Mouse (Mus musculus): ENCODE measurements at regions not wholly inside any gene's neighbourhood (a gene's known extent, or its start where the extent isn't known, plus 50 kb on each side); places are given as distances from the start of the nearest gene placed in this dataset.

DNA sequence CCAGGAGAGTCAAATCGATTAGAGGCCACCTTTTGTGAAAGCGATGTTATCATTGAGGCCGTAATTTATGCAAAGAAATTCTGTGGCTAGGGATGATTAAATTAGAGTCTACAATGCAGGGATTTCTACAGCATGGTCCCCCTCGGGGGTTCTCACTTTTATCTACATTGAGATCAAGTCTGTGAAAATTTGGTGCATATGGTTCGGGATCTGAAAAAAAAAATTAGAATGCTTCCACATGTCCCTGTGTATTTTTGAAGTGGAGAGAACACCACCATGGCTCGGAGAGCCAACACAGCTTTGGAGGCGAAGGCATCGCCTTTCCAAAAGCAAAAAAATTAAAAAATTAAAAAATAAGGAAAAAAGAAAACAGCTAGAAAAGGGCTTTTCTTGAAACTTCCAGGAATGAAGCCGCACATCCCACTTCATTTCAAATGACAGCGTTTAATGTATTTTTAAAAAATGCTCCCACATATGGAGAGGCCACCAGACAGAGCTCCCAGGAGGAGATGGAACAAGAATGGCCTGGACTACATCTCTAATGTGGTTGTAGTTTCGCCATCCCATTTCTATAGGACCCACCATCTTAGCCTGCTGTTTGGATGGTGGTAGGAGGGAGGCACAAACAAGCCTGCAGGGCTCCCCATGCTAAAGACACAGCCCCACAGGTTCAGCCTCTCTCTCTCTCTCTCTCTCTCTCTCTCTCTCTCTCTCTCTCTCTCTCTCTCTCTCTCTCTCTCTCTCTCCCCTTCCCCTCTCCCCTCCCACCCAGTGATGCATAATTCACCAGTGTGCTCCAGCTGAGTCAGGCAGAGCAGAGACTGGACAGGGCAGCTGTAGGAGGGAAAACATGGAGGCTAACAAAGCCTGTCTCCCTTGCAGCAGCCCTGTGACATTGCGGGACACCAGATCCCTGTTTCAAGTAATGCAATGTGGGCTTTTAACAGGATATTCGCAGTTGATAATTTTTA, 203.4 kb downstream of the Sox11 start:
- WGBS (ENCODE audit: insufficient replicate concordance) = 61% methylated on average over 13 of the region's 13 CpGs
- ATAC-seq (ENCODE audit: insufficient read depth) (no peak), DNase-seq (ENCODE audit: low read depth in 3 of 3, low spot score in 3 of 3) (no peak)
- Histone ChIP-seq H3K27me3 (ENCODE audit: control insufficient read depth, insufficient read depth, low read length) (no peaks in the 10 kb centered on the region), H3K4me2 (ENCODE audit: low read depth) (no peak overlapping the region), H3K4me1 (replicated peaks; ENCODE audit: control insufficient read depth in 2 of 2, insufficient read depth in 2 of 2, low read length in 1 of 2) (no peaks in the 10 kb centered on the region), H3K4me3 (ENCODE audit: insufficient read depth in 1 of 2, low read depth in 2 of 2, low read length in 2 of 2) (no peak overlapping the region), H3K27ac (no peak overlapping the region), H3K9me3 (ENCODE audit: control insufficient read depth, low read length) (no peaks in the 10 kb centered on the region), H3K9ac (replicated peaks) (no peak overlapping the region), H3K36me3 (replicated peaks; ENCODE audit: control insufficient read depth, insufficient read depth, low read depth) (no peaks in the 10 kb centered on the region)
- TF ChIP-seq CTCF (IDR thresholded peaks at IDR 0.05; ENCODE audit: low read depth) = no peak
- TF ChIP-seq EP300 (IDR thresholded peaks at IDR 0.05; ENCODE audit: low read depth) = no peak

DNA sequence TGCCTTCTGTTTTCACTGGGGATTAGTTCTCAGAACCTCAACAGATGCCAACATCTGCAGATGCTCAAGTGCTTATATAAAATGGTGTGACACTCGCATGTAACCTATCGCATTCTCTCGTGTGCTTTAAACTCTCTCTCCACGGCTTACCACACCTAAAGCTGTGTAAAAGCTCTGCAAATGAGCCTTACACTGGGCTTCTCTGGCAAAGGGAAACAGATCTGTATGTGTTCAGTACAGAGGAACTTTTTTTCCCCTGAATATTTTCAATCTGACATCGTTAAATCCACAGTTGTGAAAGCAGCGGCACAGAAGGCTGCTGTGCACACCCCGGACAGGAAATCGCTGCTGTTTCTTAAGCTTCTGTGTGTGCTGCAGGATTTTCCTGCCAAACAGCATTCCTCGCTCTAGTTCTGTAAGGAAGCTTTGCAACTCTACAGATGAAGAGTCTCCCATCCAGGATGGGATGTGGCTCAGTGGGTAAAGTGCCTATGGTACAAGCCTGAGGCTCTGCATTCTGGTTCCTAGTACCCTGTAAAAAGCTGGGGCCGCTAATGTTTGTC, 206.3 kb downstream of the Sox11 start:
- no peak for ATAC-seq (ENCODE audit: insufficient read depth)
- H3K9ac ChIP-seq (replicated peaks) = no peak overlapping the region
- H3K4me3 ChIP-seq (ENCODE audit: insufficient read depth in 1 of 2, low read depth in 2 of 2, low read length in 2 of 2) = no peak overlapping the region
- H3K27me3 ChIP-seq (ENCODE audit: control insufficient read depth, insufficient read depth, low read length) = no peaks in the 10 kb centered on the region
- DNase-seq (ENCODE audit: low read depth in 3 of 3, low spot score in 3 of 3) = no peak
- TF ChIP-seq CTCF (IDR thresholded peaks at IDR 0.05; ENCODE audit: low read depth) = no peak
- no peak for TF ChIP-seq EP300 (IDR thresholded peaks at IDR 0.05; ENCODE audit: low read depth)
- H3K4me1 ChIP-seq (replicated peaks; ENCODE audit: control insufficient read depth in 2 of 2, insufficient read depth in 2 of 2, low read length in 1 of 2) = no peaks in the 10 kb centered on the region
- no peaks in the 10 kb centered on the region for H3K36me3 ChIP-seq (replicated peaks; ENCODE audit: control insufficient read depth, insufficient read depth, low read depth)
- 48% methylated on average over 10 of the region's 10 CpGs for WGBS (ENCODE audit: insufficient replicate concordance)
- no peaks in the 10 kb centered on the region for H3K9me3 ChIP-seq (ENCODE audit: control insufficient read depth, low read length)
- no peak overlapping the region for H3K27ac ChIP-seq
- no peak overlapping the region for H3K4me2 ChIP-seq (ENCODE audit: low read depth)

- Histone ChIP-seq H3K4me1 (replicated peaks; ENCODE audit: control insufficient read depth in 2 of 2, insufficient read depth in 2 of 2, low read length in 1 of 2) (no peaks in the 10 kb centered on the region), H3K4me3 (ENCODE audit: insufficient read depth in 1 of 2, low read depth in 2 of 2, low read length in 2 of 2) (no peak overlapping the region), H3K9me3 (ENCODE audit: control insufficient read depth, low read length) (no peaks in the 10 kb centered on the region), H3K4me2 (ENCODE audit: low read depth) (no peak overlapping the region), H3K36me3 (replicated peaks; ENCODE audit: control insufficient read depth, insufficient read depth, low read depth) (no peaks in the 10 kb centered on the region), H3K27ac (no peak overlapping the region), H3K9ac (replicated peaks) (no peak overlapping the region), H3K27me3 (ENCODE audit: control insufficient read depth, insufficient read depth, low read length) (no peaks in the 10 kb centered on the region)
- DNase-seq (ENCODE audit: low read depth in 3 of 3, low spot score in 3 of 3) = no peak
- WGBS (ENCODE audit: insufficient replicate concordance) = 52% methylated on average over 1 of the region's 1 CpGs
- ATAC-seq (ENCODE audit: insufficient read depth) = no peak
- no peak for TF ChIP-seq EP300 (IDR thresholded peaks at IDR 0.05; ENCODE audit: low read depth)
- TF ChIP-seq CTCF (IDR thresholded peaks at IDR 0.05; ENCODE audit: low read depth) = no peak
These were observed 211.8 kb downstream of the Sox11 start for GRCm38 (mm10) chr12:27130544-27130943.

GRCm38 (mm10) chr12:27127054-27127605, 215.2 kb downstream of the Sox11 start:
- Histone ChIP-seq H3K27me3 (ENCODE audit: control insufficient read depth, insufficient read depth, low read length) (no peaks in the 10 kb centered on the region), H3K4me1 (replicated peaks; ENCODE audit: control insufficient read depth in 2 of 2, insufficient read depth in 2 of 2, low read length in 1 of 2) (no peaks in the 10 kb centered on the region), H3K9ac (replicated peaks) (no peak overlapping the region), H3K4me3 (ENCODE audit: insufficient read depth in 1 of 2, low read depth in 2 of 2, low read length in 2 of 2) (no peak overlapping the region), H3K36me3 (replicated peaks; ENCODE audit: control insufficient read depth, insufficient read depth, low read depth) (no peaks in the 10 kb centered on the region), H3K9me3 (ENCODE audit: control insufficient read depth, low read length) (no peaks in the 10 kb centered on the region), H3K4me2 (ENCODE audit: low read depth) (no peak overlapping the region), H3K27ac (no peak overlapping the region)
- ATAC-seq (ENCODE audit: insufficient read depth) (no peak), DNase-seq (ENCODE audit: low read depth in 3 of 3, low spot score in 3 of 3) (no peak)
- no peak for TF ChIP-seq EP300 (IDR thresholded peaks at IDR 0.05; ENCODE audit: low read depth)
- TF ChIP-seq CTCF (IDR thresholded peaks at IDR 0.05; ENCODE audit: low read depth) = no peak
- WGBS (ENCODE audit: insufficient replicate concordance) = 9% methylated on average over 10 of the region's 10 CpGs

GRCm38 (mm10) chr12:27118581-27118980, 223.8 kb downstream of the Sox11 start:
- ATAC-seq (ENCODE audit: insufficient read depth) (no peak), DNase-seq (ENCODE audit: low read depth in 3 of 3, low spot score in 3 of 3) (no peak)
- Histone ChIP-seq H3K4me1 (replicated peaks; ENCODE audit: control insufficient read depth in 2 of 2, insufficient read depth in 2 of 2, low read length in 1 of 2) (no peaks in the 10 kb centered on the region), H3K27me3 (ENCODE audit: control insufficient read depth, insufficient read depth, low read length) (no peaks in the 10 kb centered on the region), H3K4me2 (ENCODE audit: low read depth) (no peak overlapping the region), H3K4me3 (ENCODE audit: insufficient read depth in 1 of 2, low read depth in 2 of 2, low read length in 2 of 2) (no peak overlapping the region), H3K9me3 (ENCODE audit: control insufficient read depth, low read length) (no peaks in the 10 kb centered on the region), H3K9ac (replicated peaks) (no peak overlapping the region), H3K27ac (no peak overlapping the region), H3K36me3 (replicated peaks; ENCODE audit: control insufficient read depth, insufficient read depth, low read depth) (no peaks in the 10 kb centered on the region)
- 59% methylated on average over 6 of the region's 6 CpGs for WGBS (ENCODE audit: insufficient replicate concordance)
- no peak for TF ChIP-seq EP300 (IDR thresholded peaks at IDR 0.05; ENCODE audit: low read depth)
- no peak for TF ChIP-seq CTCF (IDR thresholded peaks at IDR 0.05; ENCODE audit: low read depth)
